Mouse (Mus musculus) olfactory bulb, adult 2 months (tissue): ENCODE data around the gene Hcn3.

Experiments used
- CTCF ChIP-seq: fragments of 200-500 bp; IDR thresholded peaks from 2 replicates; pipeline ENCODE4 v1.5.1; 2012; ENCODE audit warnings: low read depth, mild to moderate bottlenecking, low read length, moderate library complexity; ENCODE audit not compliant: insufficient read depth
- POLR2A ChIP-seq: fragments of 200-500 bp; IDR thresholded peaks from 2 replicates; pipeline ENCODE4 v1.6.1; 2012; ENCODE audit warnings: mild to moderate bottlenecking, low read depth, low read length, moderate library complexity; ENCODE audit not compliant: insufficient read depth

- TF ChIP-seq POLR2A (no peak), CTCF (no peak)
Observed at GRCm38 (mm10) chr3:89202253-89203141, 42.5 kb upstream of the Hcn3 start, which contains the start of gene Gba.
